8 mouse cellular contexts compared by ENCODE assay signal in genomic region chr14:111249347-111249946, GRCm38 (mm10).
DNase-seq lines count a peak whose midpoint lies in the region; ATAC-seq and TF ChIP-seq lines count a peak whose summit lies in the region.

No protein-coding gene starts in this region.

- no peaks in the 10 kb centered on the region for H3K27me3 ChIP-seq in intestine, embryonic 14.5 days (replicated peaks; ENCODE audit: control insufficient read depth, insufficient read depth, low read length)
- H3K27me3 ChIP-seq in intestine, postnatal 0 days (replicated peaks; ENCODE audit: control insufficient read depth, insufficient read depth, low read length) = no peaks in the 10 kb centered on the region
- H3K27me3 ChIP-seq in neural tube, embryonic 15.5 days (replicated peaks) = no peaks in the 10 kb centered on the region

- no peak overlapping the region for H3K9ac ChIP-seq in intestine, embryonic 14.5 days (ENCODE audit: low read length)
- no peak overlapping the region for H3K9ac ChIP-seq in intestine, postnatal 0 days (ENCODE audit: low read depth, low read length)
- no peak overlapping the region for H3K9ac ChIP-seq in neural tube, embryonic 15.5 days (replicated peaks)

- H3K36me3 ChIP-seq in intestine, embryonic 14.5 days (ENCODE audit: control insufficient read depth, insufficient read depth, low read length) = no peaks in the 10 kb centered on the region
- no peaks in the 10 kb centered on the region for H3K36me3 ChIP-seq in intestine, postnatal 0 days (ENCODE audit: control insufficient read depth, insufficient read depth)
- H3K36me3 ChIP-seq in neural tube, embryonic 15.5 days = no peaks in the 10 kb centered on the region

- H3K27ac ChIP-seq in intestine, embryonic 14.5 days (ENCODE audit: low read depth) = no peak overlapping the region
- H3K27ac ChIP-seq in intestine, postnatal 0 days (ENCODE audit: low read depth, low read length) = no peak overlapping the region
- peak overlapping the region; percentile 45; the same call in 1 of the 2 replicates for H3K27ac ChIP-seq in neural tube, embryonic 15.5 days (replicated peaks)

- no peak overlapping the region for H3K4me3 ChIP-seq in intestine, embryonic 14.5 days (ENCODE audit: low read depth, low read length)
- no peak overlapping the region for H3K4me3 ChIP-seq in intestine, postnatal 0 days (ENCODE audit: low read depth, low read length)
- peak overlapping the region; percentile 26 for H3K4me3 ChIP-seq in neural tube, embryonic 15.5 days (replicated peaks)

- H3K4me2 ChIP-seq in intestine, embryonic 14.5 days (ENCODE audit: low read length) = no peak overlapping the region
- no peak overlapping the region for H3K4me2 ChIP-seq in intestine, postnatal 0 days (replicated peaks; ENCODE audit: low read depth)
- H3K4me2 ChIP-seq in neural tube, embryonic 15.5 days = peak overlapping the region; percentile 48

- ATAC-seq in intestine, embryonic 14.5 days (replicated peaks; ENCODE audit: low FRiP score, low TSS enrichment, low read depth) = peak; percentile 36; the same call in 1 of the 2 replicates
- ATAC-seq in intestine, postnatal 0 days = no peak
- ATAC-seq in neural tube, embryonic 15.5 days (ENCODE audit: low FRiP score) = peak; percentile 77
- ATAC-seq in monocyte, adult 5-6 weeks (replicated peaks; ENCODE audit: insufficient number of reproducible peaks, low FRiP score, low TSS enrichment, poor library complexity, severe bottlenecking) = no peak

- 37% methylated on average over 9 of the region's 9 CpGs for WGBS in intestine, embryonic 14.5 days
- 53% methylated on average over 9 of the region's 9 CpGs for WGBS in intestine, postnatal 0 days
- 20% methylated on average over 9 of the region's 9 CpGs for WGBS in neural tube, embryonic 15.5 days

- TF ChIP-seq CTCF in intestine, postnatal 0 days (IDR thresholded peaks at IDR 0.05; ENCODE audit: low read depth) = no peak

- H3K4me1 ChIP-seq in intestine, embryonic 14.5 days (replicated peaks; ENCODE audit: control insufficient read depth, insufficient read depth, low read length) = no peaks in the 10 kb centered on the region
- H3K4me1 ChIP-seq in intestine, postnatal 0 days (replicated peaks; ENCODE audit: control insufficient read depth, insufficient read depth, low read length) = no peaks in the 10 kb centered on the region
- no peaks in the 10 kb centered on the region for H3K4me1 ChIP-seq in neural tube, embryonic 15.5 days

- DNase-seq in intestine, embryonic 14.5 days (ENCODE audit: low spot score) = peak; percentile 72
- peak; percentile 57 for DNase-seq in adrenal gland, postnatal 14 days
- DNase-seq in frontal cortex, postnatal 25 days (ENCODE audit: low spot score in 2 of 2) = peak; percentile 27 to 43
- DNase-seq in layer of hippocampus, postnatal 36 days = peak; percentile 66 to 68
- DNase-seq in ovary, postnatal 36 days (ENCODE audit: low spot score) = no peak

- no peaks in the 10 kb centered on the region for H3K9me3 ChIP-seq in intestine, embryonic 14.5 days (ENCODE audit: control insufficient read depth, low read length)
- no peaks in the 10 kb centered on the region for H3K9me3 ChIP-seq in intestine, postnatal 0 days (ENCODE audit: control insufficient read depth)
- H3K9me3 ChIP-seq in neural tube, embryonic 15.5 days (replicated peaks) = no peaks in the 10 kb centered on the region

Comparison
In these comparisons a context has a peak if more than half of its experiments do, and no peak if none do; other contexts are left out.
1. ATAC-seq: peak in intestine, embryonic 14.5 days (single experiment) and neural tube, embryonic 15.5 days (single experiment); none in intestine, postnatal 0 days (single experiment) and monocyte, adult 5-6 weeks (single experiment).